Mouse (Mus musculus) MEL (cell line): ENCODE measurements around the gene Usp38. TPM values are rescaled to one million over a fixed set of nuclear protein-coding genes. Genes with fewer than 3 reads are reported as not detected.
A peak's percentile ranks its signal among the peaks of the same experiment; 100 is the strongest.

Source experiments
- DNase-seq: peaks from one replicate; pipeline ENCODE4 v3.0.0; 2011; ENCODE audit warnings: low read depth, low spot score
- H3K27ac ChIP-seq: 2 replicates; pipeline ENCODE4 v1.5.1; 2012; ENCODE audit warnings: low read depth, mild to moderate bottlenecking, control low read depth, low read length, moderate library complexity; ENCODE audit not compliant: control insufficient read depth
- H3K27me3 ChIP-seq, 2 experiments: fragments of 150-350 bp in 1 of 2; sonication (generic) in 1 of 2; 2 replicates each; pipeline ENCODE4 v1.6.1; 2012; ENCODE audit warnings: low read length in 2 of 2, mild to moderate bottlenecking in 2 of 2, improper control_type of control experiment in 1 of 2, moderate library complexity in 1 of 2; ENCODE audit not compliant: insufficient read depth in 2 of 2, control insufficient read depth in 1 of 2
- H3K36me3 ChIP-seq, 2 experiments: 2 replicates each; pipeline ENCODE4 v1.6.1; 2012 to 2014; ENCODE audit warnings: low read length in 2 of 2, improper control_type of control experiment in 1 of 2, inconsistent platforms in 1 of 2, mild to moderate bottlenecking in 1 of 2; ENCODE audit not compliant: insufficient read depth in 2 of 2, control insufficient read depth in 1 of 2
- H3K4me1 ChIP-seq, 2 experiments: fragments of 150-350 bp in 1 of 2; sonication (generic) in 1 of 2; 2 replicates each; pipeline ENCODE4 v1.6.1; 2012; ENCODE audit warnings: low read length in 2 of 2, improper control_type of control experiment in 1 of 2, mild to moderate bottlenecking in 1 of 2; ENCODE audit not compliant: insufficient read depth in 2 of 2, control insufficient read depth in 1 of 2
- H3K4me3 ChIP-seq, 2 experiments: fragments of 150-350 bp in 1 of 2; sonication (generic) in 1 of 2; 2 replicates each; pipeline ENCODE4 v1.5.1; 2012; ENCODE audit warnings: low read depth in 2 of 2, low read length in 2 of 2, mild to moderate bottlenecking in 2 of 2, moderate library complexity in 2 of 2, control low read depth in 1 of 2, improper control_type of control experiment in 1 of 2; ENCODE audit not compliant: control insufficient read depth in 1 of 2, insufficient read depth in 1 of 2
- H3K79me2 ChIP-seq: 2 replicates; pipeline ENCODE4 v1.6.1; 2012; ENCODE audit warnings: mild to moderate bottlenecking, low read length, moderate library complexity; ENCODE audit not compliant: control insufficient read depth, poor library complexity, insufficient read depth
- H3K9ac ChIP-seq: 2 replicates; pipeline ENCODE4 v1.6.1; 2012; ENCODE audit warnings: low read depth, mild to moderate bottlenecking, control low read depth, low read length, moderate library complexity; ENCODE audit not compliant: control insufficient read depth, poor library complexity, severe bottlenecking
- H3K9me3 ChIP-seq: fragments of 150-350 bp; sonication (generic); replicated peaks from 2 replicates; pipeline ENCODE4 v1.6.1; 2012; ENCODE audit warnings: mild to moderate bottlenecking, low read length, improper control_type of control experiment, moderate library complexity; ENCODE audit not compliant: insufficient read depth
- BHLHE40 ChIP-seq: IDR thresholded peaks from 2 replicates; pipeline ENCODE4 v1.6.1; 2012; ENCODE audit warnings: low read depth, mild to moderate bottlenecking, inconsistent platforms, low read length, improper control_type of control experiment, borderline replicate concordance
- CTCF ChIP-seq, 3 experiments: IDR thresholded peaks in 2 of 3; conservative IDR thresholded peaks in 1 of 3; 2 replicates each; pipeline ENCODE4 v1.5.1; 2011 to 2012; ENCODE audit warnings: low read length in 3 of 3, low read depth in 2 of 3, mild to moderate bottlenecking in 2 of 3, improper control_type of control experiment in 1 of 3, inconsistent platforms in 1 of 3, mixed read lengths in 1 of 3, moderate library complexity in 1 of 3; ENCODE audit not compliant: control insufficient read depth in 1 of 3, insufficient read depth in 1 of 3, poor library complexity in 1 of 3, severe bottlenecking in 1 of 3
- GABPA ChIP-seq: IDR thresholded peaks from 2 replicates; pipeline ENCODE4 v1.6.1; 2012; ENCODE audit warnings: low read depth, mild to moderate bottlenecking, inconsistent platforms, low read length, improper control_type of control experiment, moderate library complexity
- GATA1 ChIP-seq: IDR thresholded peaks from 2 replicates; pipeline ENCODE4 v1.6.1; 2011; ENCODE audit warnings: low read depth, low read length, improper control_type of control experiment
- HCFC1 ChIP-seq: IDR thresholded peaks from 2 replicates; pipeline ENCODE4 v1.6.1; 2012; ENCODE audit warnings: low read depth, mild to moderate bottlenecking, inconsistent platforms, low read length, improper control_type of control experiment, moderate library complexity
- JUND ChIP-seq: IDR thresholded peaks from 2 replicates; pipeline ENCODE4 v1.6.1; 2011; ENCODE audit warnings: low read depth, mild to moderate bottlenecking, improper control_type of control experiment, low read length
- MAX ChIP-seq: IDR thresholded peaks from 2 replicates; pipeline ENCODE4 v1.6.1; 2011; ENCODE audit warnings: low read length, improper control_type of control experiment
- MAZ ChIP-seq: IDR thresholded peaks from 2 replicates; pipeline ENCODE4 v1.6.1; 2012; ENCODE audit warnings: low read depth, mild to moderate bottlenecking, inconsistent platforms, low read length, improper control_type of control experiment
- MEF2A ChIP-seq: IDR thresholded peaks from 2 replicates; pipeline ENCODE4 v1.6.1; 2014; ENCODE audit warnings: low read depth, mild to moderate bottlenecking, inconsistent platforms, low read length, improper control_type of control experiment; ENCODE audit not compliant: poor library complexity, insufficient replicate concordance, severe bottlenecking; ENCODE audit errors: extremely low read depth
- MXI1 ChIP-seq: IDR thresholded peaks from 2 replicates; pipeline ENCODE4 v1.6.1; 2011; ENCODE audit warnings: mild to moderate bottlenecking, low read depth, low read length, improper control_type of control experiment
- NRF1 ChIP-seq: IDR thresholded peaks from 2 replicates; pipeline ENCODE4 v1.6.1; 2014; ENCODE audit warnings: low read depth, mild to moderate bottlenecking, inconsistent platforms, low read length, improper control_type of control experiment, moderate library complexity; ENCODE audit not compliant: poor library complexity, insufficient read depth, severe bottlenecking
- POLR2AphosphoS2 ChIP-seq: IDR thresholded peaks from 2 replicates; pipeline ENCODE4 v1.6.1; 2011; ENCODE audit warnings: low read length, improper control_type of control experiment
- RAD21 ChIP-seq: IDR thresholded peaks from 2 replicates; pipeline ENCODE4 v1.6.1; 2011; ENCODE audit warnings: mild to moderate bottlenecking, low read depth, low read length, improper control_type of control experiment
- RCOR1 ChIP-seq: IDR thresholded peaks from 2 replicates; pipeline ENCODE4 v1.6.1; 2012; ENCODE audit warnings: low read depth, mild to moderate bottlenecking, inconsistent platforms, low read length, improper control_type of control experiment
- SIN3A ChIP-seq: IDR thresholded peaks from 2 replicates; pipeline ENCODE4 v1.6.1; 2012; ENCODE audit warnings: low read length, improper control_type of control experiment, inconsistent platforms
- SMC3 ChIP-seq: IDR thresholded peaks from 2 replicates; pipeline ENCODE4 v1.6.1; 2011; ENCODE audit warnings: low read depth, low read length, improper control_type of control experiment
- TBP ChIP-seq: IDR thresholded peaks from 2 replicates; pipeline ENCODE4 v1.8.0; 2011; ENCODE audit warnings: low read depth, low read length, improper control_type of control experiment
- TCF12 ChIP-seq: IDR thresholded peaks from 2 replicates; pipeline ENCODE4 v1.6.1; 2014; ENCODE audit warnings: low read depth, mild to moderate bottlenecking, inconsistent platforms, low read length, improper control_type of control experiment, moderate library complexity
- UBTF ChIP-seq: IDR thresholded peaks from 2 replicates; pipeline ENCODE4 v1.6.1; 2012; ENCODE audit warnings: low read depth, mild to moderate bottlenecking, inconsistent platforms, low read length, improper control_type of control experiment, moderate library complexity, borderline replicate concordance; ENCODE audit not compliant: insufficient read depth
- USF2 ChIP-seq, 2 experiments: IDR thresholded peaks; 2 replicates each; pipeline ENCODE4 v1.6.1; 2011 to 2012; ENCODE audit warnings: improper control_type of control experiment in 2 of 2, low read length in 2 of 2, borderline replicate concordance in 1 of 2, inconsistent platforms in 1 of 2, low read depth in 1 of 2, mild to moderate bottlenecking in 1 of 2; ENCODE audit not compliant: insufficient read depth in 1 of 2
- ZMIZ1 ChIP-seq: IDR thresholded peaks from 2 replicates; pipeline ENCODE4 v1.6.1; 2012; ENCODE audit warnings: low read depth, mild to moderate bottlenecking, inconsistent platforms, low read length, improper control_type of control experiment, moderate library complexity
- polyA plus RNA-seq, 2 experiments: library from polyadenylated mRNA; stranded (reverse) in 1 of 2; unstranded in 1 of 2; fragments of >175 nt in 1 of 2; fragments of >200 nt in 1 of 2; gene quantifications; 2 replicates each; pipeline versions ENCODE4 v1.2.1 to v1.2.4; 2012; ENCODE audit warnings: low replicate concordance in 2 of 2, low read depth in 1 of 2; ENCODE audit not compliant: insufficient read length in 2 of 2, insufficient read depth in 1 of 2, missing spikeins in 1 of 2
- total RNA-seq: library from RNA; depleted of rRNA; stranded (reverse); fragments of 300-350 nt; gene quantifications from 2 replicates; pipeline ENCODE4 v1.2.3, GENCODE M21; 2012

The Usp38 gene
- total and polyA plus RNA-seq, 3 experiments: 22.6 to 32.3 TPM; not detected in 1

- Histone ChIP-seq H3K4me1 (peaks cover 3 to 8% of the 10 kb centered on the region in 2 experiments; a peak in 3 of 4 replicates), H3K27ac (0 out of 2 replicates have a peak overlapping the region, but pooled peaks have one; percentile 1), H3K36me3 (peaks cover 17 to 21% of the 10 kb centered on the region in 2 experiments), H3K9ac (peak overlapping the region; percentile 94), H3K9me3 (no peaks in the 10 kb centered on the region), H3K27me3 (no peaks in the 10 kb centered on the region), H3K79me2 (peaks cover 38% of the 10 kb centered on the region), H3K4me3 (peak overlapping the region; percentile 52 to 86)
- DNase-seq: peak; percentile 26
- no peak for TF ChIP-seq SMC3
- no peak for TF ChIP-seq SIN3A
- TF ChIP-seq MAZ: no peak
- TF ChIP-seq POLR2AphosphoS2: no peak
- no peak for TF ChIP-seq HCFC1
- TF ChIP-seq RAD21: no peak
- no peak for TF ChIP-seq CTCF (IDR thresholded peaks at IDR 0.05 in 2 of 3, conservative IDR thresholded peaks at IDR 0.05 in 1 of 3; ENCODE audit: control insufficient read depth in 1 of 3, insufficient read depth in 1 of 3, low read depth in 2 of 3, low read length in 3 of 3, poor library complexity in 1 of 3, severe bottlenecking in 1 of 3)
- TF ChIP-seq MXI1: no peak
- no peak for TF ChIP-seq TCF12
- TF ChIP-seq RCOR1: no peak
- TF ChIP-seq MAX: no peak
- TF ChIP-seq MEF2A: no peak
- no peak for TF ChIP-seq BHLHE40
- TF ChIP-seq GATA1: no peak
- no peak for TF ChIP-seq UBTF
- no peak for TF ChIP-seq ZMIZ1
These were observed 2.6 kb downstream of the Usp38 start for GRCm38 (mm10) chr8:81012031-81012560.

- H3K4me1 ChIP-seq: peaks cover 3 to 8% of the 10 kb centered on the region in 2 experiments; a peak in 3 of 4 replicates
- no peak for TF ChIP-seq MXI1
- no peak for TF ChIP-seq SIN3A
- TF ChIP-seq MEF2A: no peak
- no peak for TF ChIP-seq GABPA
- no peak for TF ChIP-seq NRF1
- no peak for TF ChIP-seq USF2 (IDR thresholded peaks at IDR 0.05; ENCODE audit: borderline replicate concordance in 1 of 2, insufficient read depth in 1 of 2, low read depth in 1 of 2, low read length in 2 of 2)
- TF ChIP-seq JUND: no peak
- no peak for TF ChIP-seq TBP
- TF ChIP-seq, all 39 proteins: peak for 0
- Histone ChIP-seq H3K4me3 (no peak overlapping the region), H3K9me3 (no peaks in the 10 kb centered on the region), H3K9ac (no peak overlapping the region), H3K27ac (no peak overlapping the region), H3K27me3 (no peaks in the 10 kb centered on the region), H3K36me3 (peaks cover 20 to 21% of the 10 kb centered on the region in 2 experiments), H3K79me2 (peaks cover 38% of the 10 kb centered on the region)
- DNase-seq: peak; percentile 33
These were observed 4.3 kb downstream of the Usp38 start for GRCm38 (mm10) chr8:81010386-81010785.
